Mouse (Mus musculus): ENCODE data around the gene Fmnl2. TPM values are rescaled to one million over a fixed set of nuclear protein-coding genes. Genes with fewer than 3 reads are reported as not detected.

The Fmnl2 gene
- polyA plus RNA-seq, 1 experiment from 2014 or later = 10.2 TPM

DNA sequence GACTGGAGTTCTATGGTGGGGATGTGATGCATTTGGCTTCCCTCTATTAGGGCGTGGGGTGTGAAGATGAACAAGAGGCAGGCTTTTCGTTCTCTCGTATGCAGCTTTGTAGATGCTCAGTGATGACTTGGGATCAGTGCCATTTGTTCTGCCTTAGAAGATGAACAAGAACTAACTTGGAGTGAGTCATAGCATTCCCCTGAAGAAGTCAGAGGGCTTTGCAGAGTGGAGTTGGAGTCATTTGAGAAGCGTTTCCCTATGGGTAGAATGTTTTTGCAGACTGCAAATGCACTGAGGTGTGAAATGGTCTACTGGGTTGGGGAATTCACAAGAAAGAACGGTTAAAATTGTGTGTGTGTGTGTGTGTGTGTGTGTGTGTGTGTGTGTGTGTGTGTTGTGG lies 108.6 kb downstream of the Fmnl2 start:
- H3K9me3 ChIP-seq = no peaks in the 10 kb centered on the region
- no peak for ATAC-seq (replicated peaks)
- no peaks in the 10 kb centered on the region for H3K27me3 ChIP-seq (replicated peaks)
- no peak overlapping the region for H3K9ac ChIP-seq
- H3K4me3 ChIP-seq = no peak overlapping the region
- H3K4me2 ChIP-seq = no peak overlapping the region
- H3K36me3 ChIP-seq (replicated peaks) = no peaks in the 10 kb centered on the region
- peaks cover 18% of the 10 kb centered on the region for H3K4me1 ChIP-seq
- no peak overlapping the region for H3K27ac ChIP-seq
- WGBS = 82% methylated on average over 5 of the region's 5 CpGs

DNA sequence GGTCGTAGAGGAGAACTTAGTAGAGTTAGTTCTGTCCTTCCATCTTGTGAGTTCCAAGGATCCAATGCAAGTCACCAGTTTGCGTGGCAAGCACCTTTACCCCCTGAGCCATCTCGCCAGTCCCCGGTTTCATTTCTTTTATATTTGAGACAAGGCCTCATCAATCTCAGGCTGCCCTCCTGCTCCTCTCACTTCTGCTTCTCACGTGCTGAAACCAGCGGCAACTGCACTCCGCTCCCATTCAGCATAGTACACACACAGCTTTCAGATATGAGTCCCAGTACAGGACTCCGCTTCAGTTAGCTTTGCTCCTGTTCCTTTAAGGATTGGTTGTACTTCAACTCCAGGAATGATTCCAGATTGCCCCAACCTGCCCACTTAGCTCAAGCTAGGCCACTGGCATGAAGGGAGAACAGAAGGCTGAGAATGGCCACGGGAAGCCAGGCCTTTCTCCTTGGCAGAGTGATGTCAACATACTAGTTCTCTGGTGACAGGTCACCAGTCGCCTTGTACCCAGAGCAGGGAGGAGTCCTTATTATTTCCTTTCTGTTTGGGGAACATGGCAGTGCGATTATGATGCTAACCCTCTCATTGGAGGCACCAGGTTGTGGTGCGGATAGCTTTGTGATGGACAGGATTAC lies 109.3 kb downstream of the Fmnl2 start:
- peaks cover 16% of the 10 kb centered on the region for H3K4me1 ChIP-seq
- H3K9ac ChIP-seq = no peak overlapping the region
- ATAC-seq (replicated peaks) = no peak
- no peaks in the 10 kb centered on the region for H3K36me3 ChIP-seq (replicated peaks)
- WGBS = 88% methylated on average over 12 of the region's 12 CpGs
- H3K27me3 ChIP-seq (replicated peaks) = no peaks in the 10 kb centered on the region
- no peaks in the 10 kb centered on the region for H3K9me3 ChIP-seq
- H3K27ac ChIP-seq = no peak overlapping the region
- no peak overlapping the region for H3K4me3 ChIP-seq
- no peak overlapping the region for H3K4me2 ChIP-seq

DNA sequence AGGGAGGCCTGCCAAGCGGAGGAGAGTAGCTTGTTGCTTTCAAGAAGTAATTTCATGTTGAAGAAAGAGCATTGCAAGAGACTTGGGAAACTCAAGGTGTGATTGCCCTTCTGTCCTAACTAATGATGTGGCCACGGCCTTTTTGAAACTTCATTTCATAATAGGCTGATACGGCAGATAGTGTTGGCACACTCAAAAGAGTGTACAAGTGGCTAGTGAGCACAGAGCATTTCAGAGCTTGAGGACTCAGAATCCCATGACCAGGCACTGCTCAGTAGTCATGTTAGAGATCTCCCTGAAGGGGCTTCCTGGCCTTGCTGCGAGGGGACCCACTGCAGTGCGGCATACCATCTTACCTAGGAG lies 109.8 kb downstream of the Fmnl2 start:
- Histone ChIP-seq H3K9ac (no peak overlapping the region), H3K27me3 (replicated peaks) (no peaks in the 10 kb centered on the region), H3K4me2 (no peak overlapping the region), H3K27ac (no peak overlapping the region), H3K36me3 (replicated peaks) (no peaks in the 10 kb centered on the region), H3K9me3 (no peaks in the 10 kb centered on the region), H3K4me3 (no peak overlapping the region), H3K4me1 (peaks cover 16% of the 10 kb centered on the region)
- WGBS = 91% methylated on average over 5 of the region's 5 CpGs
- no peak for ATAC-seq (replicated peaks)

DNA sequence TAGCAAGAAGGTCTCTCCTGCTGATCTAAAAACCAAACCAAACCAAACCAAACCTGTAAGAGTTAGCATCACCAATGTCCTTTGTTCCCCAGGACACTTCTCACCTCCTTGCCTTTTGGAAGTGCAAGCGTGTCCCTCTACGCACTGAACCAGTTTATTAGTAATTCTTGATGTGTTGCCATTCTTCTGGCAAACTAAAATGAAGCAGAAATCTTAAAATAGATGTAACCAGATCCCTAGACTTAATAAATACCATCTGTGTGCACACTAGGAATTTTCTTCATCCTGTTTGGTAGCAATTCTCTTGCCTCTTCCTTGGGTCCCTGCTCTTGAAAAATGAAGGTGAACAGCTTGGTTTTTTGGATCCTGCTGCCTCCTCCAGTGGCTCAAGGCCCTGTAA lies 111.2 kb downstream of the Fmnl2 start:
- H3K27ac ChIP-seq = no peak overlapping the region
- no peaks in the 10 kb centered on the region for H3K27me3 ChIP-seq (replicated peaks)
- 91% methylated on average over 2 of the region's 2 CpGs for WGBS

DNA sequence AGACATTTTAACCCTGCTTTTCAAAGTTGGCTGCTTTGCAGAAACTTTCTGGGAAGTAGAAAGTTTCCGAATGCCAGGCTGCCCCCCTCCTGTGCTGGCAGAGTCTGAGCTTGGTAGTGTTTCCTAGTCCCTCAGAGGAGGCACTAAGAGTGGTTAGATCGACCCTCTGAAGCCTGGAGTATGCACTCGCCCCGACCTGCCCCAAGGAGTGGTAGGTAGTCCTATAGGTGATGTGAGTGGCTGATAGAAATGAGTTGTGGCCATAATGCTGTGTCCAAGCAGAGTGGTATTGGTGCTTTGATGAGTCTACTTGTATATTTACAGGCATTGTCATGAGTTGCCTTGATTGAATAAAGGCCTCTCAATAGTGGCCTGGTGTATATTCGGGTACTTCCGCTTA lies 116.4 kb downstream of the Fmnl2 start:
- WGBS = 87% methylated on average over 6 of the region's 6 CpGs
- no peak for ATAC-seq (replicated peaks)

More for the DNA sequence above, 111.2 kb downstream of the Fmnl2 start:
- Histone ChIP-seq H3K9me3 (no peaks in the 10 kb centered on the region), H3K36me3 (replicated peaks) (no peaks in the 10 kb centered on the region), H3K4me1 (peaks cover 9% of the 10 kb centered on the region), H3K9ac (no peak overlapping the region), H3K4me2 (no peak overlapping the region), H3K4me3 (no peak overlapping the region)
- ATAC-seq (replicated peaks) = no peak

DNA sequence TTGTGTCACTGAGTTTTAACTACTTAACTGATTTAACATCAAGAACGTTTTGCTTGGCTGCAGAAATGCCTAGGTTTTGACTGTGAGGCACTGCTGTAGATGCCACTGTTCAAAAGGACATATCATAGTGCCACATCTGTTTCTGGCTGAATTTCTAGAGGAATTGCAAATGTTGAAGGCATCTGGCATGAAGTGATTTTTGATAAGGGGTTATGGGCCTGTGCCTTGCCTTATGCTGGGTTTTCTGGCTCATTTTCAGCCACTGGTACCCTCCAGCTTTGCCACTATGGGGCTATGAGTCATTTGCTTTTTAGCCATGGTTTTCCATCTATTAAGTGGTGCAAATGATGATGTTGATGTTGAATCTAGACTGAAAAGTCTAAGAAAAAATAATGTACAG lies 117.1 kb downstream of the Fmnl2 start:
- H3K4me1 ChIP-seq = peaks cover 7% of the 10 kb centered on the region
- H3K9me3 ChIP-seq = no peaks in the 10 kb centered on the region
- no peak overlapping the region for H3K9ac ChIP-seq
- H3K4me3 ChIP-seq = no peak overlapping the region
- no peaks in the 10 kb centered on the region for H3K27me3 ChIP-seq (replicated peaks)
- 63% methylated on average over 1 of the region's 1 CpGs for WGBS
- ATAC-seq (replicated peaks) = no peak
- no peak overlapping the region for H3K4me2 ChIP-seq
- no peaks in the 10 kb centered on the region for H3K36me3 ChIP-seq (replicated peaks)
- no peak overlapping the region for H3K27ac ChIP-seq

More for the DNA sequence above, 116.4 kb downstream of the Fmnl2 start:
- Histone ChIP-seq H3K4me2 (no peak overlapping the region), H3K9me3 (no peaks in the 10 kb centered on the region), H3K4me1 (peaks cover 2% of the 10 kb centered on the region; the same call in 1 of the 2 replicates), H3K36me3 (replicated peaks) (no peaks in the 10 kb centered on the region), H3K4me3 (no peak overlapping the region), H3K9ac (no peak overlapping the region), H3K27ac (no peak overlapping the region), H3K27me3 (replicated peaks) (no peaks in the 10 kb centered on the region)

DNA sequence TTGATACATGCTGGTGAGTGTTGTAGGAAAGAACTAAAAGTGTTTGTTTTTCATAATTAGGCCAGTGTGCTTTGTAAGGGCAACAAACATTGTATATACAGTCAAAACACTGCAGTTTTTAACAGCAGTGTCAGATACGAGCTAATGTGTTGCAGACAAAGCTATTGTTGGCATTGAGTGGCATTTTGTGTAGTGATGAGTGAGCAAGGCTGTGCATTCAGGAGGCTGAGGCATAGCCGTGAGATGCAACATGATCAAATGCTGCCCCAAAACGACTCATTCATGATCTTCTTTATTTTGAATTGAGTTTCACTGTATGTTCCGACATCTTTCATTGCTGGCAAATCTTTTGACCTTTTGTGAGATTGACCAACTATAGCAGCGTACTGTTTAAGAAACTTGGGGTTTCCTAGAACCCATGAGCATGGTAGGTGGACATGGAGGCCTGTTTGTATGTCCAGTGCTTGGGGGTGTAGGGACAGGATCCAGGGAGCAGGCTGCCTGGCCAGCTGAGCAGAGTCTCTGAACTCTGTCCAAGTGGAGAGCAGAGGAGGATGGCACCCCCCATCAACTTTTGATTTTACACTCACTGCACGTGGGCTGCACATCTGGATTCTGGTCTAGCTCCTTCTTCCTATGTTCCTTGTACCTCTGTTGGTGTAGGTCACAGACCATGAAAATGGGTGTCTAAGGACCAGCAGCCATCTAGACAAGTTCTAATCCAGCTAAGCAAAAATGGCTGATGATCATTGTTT lies 120.4 kb downstream of the Fmnl2 start:
- H3K9me3 ChIP-seq = no peaks in the 10 kb centered on the region
- H3K4me2 ChIP-seq = no peak overlapping the region
- H3K27ac ChIP-seq = no peak overlapping the region
- no peak overlapping the region for H3K4me3 ChIP-seq
- no peak overlapping the region for H3K9ac ChIP-seq
- no peak for ATAC-seq (replicated peaks)
- no peaks in the 10 kb centered on the region for H3K27me3 ChIP-seq (replicated peaks)
- WGBS = 85% methylated on average over 6 of the region's 6 CpGs
- H3K4me1 ChIP-seq = peaks cover 18% of the 10 kb centered on the region
- H3K36me3 ChIP-seq (replicated peaks) = no peaks in the 10 kb centered on the region

DNA sequence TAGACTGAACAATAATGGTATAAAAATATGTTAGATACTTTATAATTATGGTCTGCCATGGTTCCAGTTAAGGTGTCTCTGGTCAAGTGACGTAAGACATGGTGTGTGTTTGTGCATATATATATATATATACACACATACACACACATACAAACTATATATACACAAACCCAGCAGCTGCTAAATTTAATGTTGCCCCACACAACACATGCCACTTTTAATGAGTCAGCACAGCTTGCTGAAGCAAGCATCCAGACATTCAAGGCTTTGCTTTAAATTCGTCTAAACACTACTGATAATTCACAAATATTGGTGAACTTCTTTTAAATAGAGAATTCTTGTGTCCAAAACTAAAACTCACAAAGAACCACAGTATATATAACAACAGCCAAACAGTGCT lies 121.1 kb downstream of the Fmnl2 start:
- Histone ChIP-seq H3K4me3 (no peak overlapping the region), H3K4me2 (no peak overlapping the region), H3K36me3 (replicated peaks) (no peaks in the 10 kb centered on the region), H3K9me3 (no peaks in the 10 kb centered on the region), H3K27me3 (replicated peaks) (no peaks in the 10 kb centered on the region), H3K9ac (no peak overlapping the region), H3K27ac (no peak overlapping the region), H3K4me1 (peaks cover 18% of the 10 kb centered on the region)
- ATAC-seq (replicated peaks) = no peak
- 89% methylated on average over 2 of the region's 2 CpGs for WGBS

DNA sequence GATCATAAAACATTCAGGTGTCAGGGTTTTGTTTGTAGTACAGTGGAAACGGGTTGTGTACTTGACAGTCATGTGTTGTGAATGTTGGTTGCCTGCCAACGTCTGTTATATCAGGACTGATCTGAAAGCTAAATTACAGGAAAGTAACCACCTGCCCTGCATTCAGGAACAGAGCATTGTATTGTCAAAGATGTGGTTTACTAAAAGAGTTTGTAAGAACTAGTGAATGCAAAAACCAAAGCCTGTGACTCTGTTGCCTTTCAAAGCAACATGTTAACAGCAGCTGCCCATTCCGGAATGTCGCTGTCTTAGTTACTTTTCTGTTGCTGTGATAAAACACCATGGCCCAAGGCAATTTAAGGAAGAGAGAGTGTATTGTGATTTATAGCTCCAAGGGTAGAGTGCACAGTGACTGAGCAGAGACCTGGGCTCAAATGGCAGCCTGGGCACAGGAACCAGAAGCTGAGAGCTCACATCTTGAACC lies 121.7 kb downstream of the Fmnl2 start:
- no peak overlapping the region for H3K9ac ChIP-seq
- no peaks in the 10 kb centered on the region for H3K27me3 ChIP-seq (replicated peaks)
- ATAC-seq (replicated peaks) = no peak
- H3K9me3 ChIP-seq = no peaks in the 10 kb centered on the region
- H3K4me1 ChIP-seq = peaks cover 18% of the 10 kb centered on the region
- H3K4me2 ChIP-seq = no peak overlapping the region
- H3K36me3 ChIP-seq (replicated peaks) = no peaks in the 10 kb centered on the region
- 45% methylated on average over 4 of the region's 4 CpGs for WGBS
- H3K27ac ChIP-seq = 0 out of 2 replicates have a peak overlapping the region, but pooled peaks have one; percentile 34
- H3K4me3 ChIP-seq = no peak overlapping the region

DNA sequence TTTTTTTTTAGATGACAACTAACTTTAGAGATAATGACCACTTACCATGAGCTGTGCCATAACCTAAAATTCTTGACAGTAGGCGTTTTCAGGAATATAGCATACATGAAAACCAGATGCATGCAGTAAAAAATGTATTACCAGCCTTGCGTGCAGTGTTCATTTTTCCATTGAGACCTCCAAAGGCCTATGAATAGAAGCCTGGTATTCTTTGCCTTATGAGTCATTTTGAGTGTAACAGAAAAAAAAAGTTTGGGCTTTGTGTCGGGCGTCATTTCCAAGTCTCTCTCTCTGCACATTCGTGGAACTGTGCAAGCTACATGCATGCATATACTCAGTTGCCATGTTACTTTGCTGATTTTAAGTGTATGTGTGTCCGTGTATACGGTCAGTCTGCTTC lies 123.5 kb downstream of the Fmnl2 start:
- Histone ChIP-seq H3K4me2 (no peak overlapping the region), H3K27ac (no peak overlapping the region), H3K27me3 (replicated peaks) (no peaks in the 10 kb centered on the region), H3K9ac (no peak overlapping the region), H3K9me3 (no peaks in the 10 kb centered on the region), H3K4me1 (peaks cover 29% of the 10 kb centered on the region), H3K4me3 (no peak overlapping the region), H3K36me3 (replicated peaks) (no peaks in the 10 kb centered on the region)
- 88% methylated on average over 7 of the region's 7 CpGs for WGBS
- ATAC-seq (replicated peaks) = no peak

DNA sequence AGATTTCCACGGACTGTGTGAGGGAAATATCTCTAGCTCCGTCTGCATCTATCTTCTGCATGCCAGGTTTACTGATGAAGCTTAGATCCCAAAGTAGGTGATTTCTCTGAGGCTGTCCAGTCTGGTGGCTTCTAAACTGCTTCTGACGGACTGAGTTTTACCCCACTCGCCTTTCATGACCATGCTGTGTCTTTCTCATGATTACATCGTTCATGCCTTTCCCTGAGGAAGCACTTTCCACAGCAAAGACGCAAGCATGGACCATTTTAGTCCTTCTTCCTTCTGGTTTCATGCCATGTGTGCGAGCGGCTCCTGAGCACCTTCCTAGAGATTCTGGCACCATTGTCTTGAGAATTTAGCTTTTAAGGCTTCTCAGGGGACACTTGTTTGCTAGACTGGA lies 123.9 kb downstream of the Fmnl2 start:
- Histone ChIP-seq H3K9me3 (no peaks in the 10 kb centered on the region), H3K27ac (no peak overlapping the region)
- 90% methylated on average over 8 of the region's 8 CpGs for WGBS

DNA sequence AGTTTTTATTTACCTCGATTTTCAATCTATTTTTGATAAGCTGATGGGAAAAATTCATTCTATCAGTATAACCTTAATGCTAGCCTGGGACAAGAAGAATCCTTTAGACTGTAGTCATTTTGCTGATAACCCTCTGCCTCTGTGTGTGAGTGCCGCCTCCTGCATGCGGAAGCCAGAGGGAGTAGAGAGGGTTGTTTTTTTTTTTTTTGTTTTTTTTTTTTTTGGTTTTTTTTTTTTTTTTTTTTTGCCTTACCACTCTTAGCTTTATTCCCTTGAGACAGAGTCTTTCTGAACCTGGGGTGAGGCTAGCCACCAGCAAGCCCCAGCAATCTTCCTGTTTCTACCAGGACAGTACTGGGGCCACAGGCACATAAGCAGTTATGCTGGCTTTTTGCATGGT lies 124.8 kb downstream of the Fmnl2 start:
- H3K4me2 ChIP-seq = no peak overlapping the region
- H3K27me3 ChIP-seq (replicated peaks) = no peaks in the 10 kb centered on the region
- H3K36me3 ChIP-seq (replicated peaks) = no peaks in the 10 kb centered on the region
- no peak overlapping the region for H3K4me3 ChIP-seq
- no peak for ATAC-seq (replicated peaks)
- WGBS = 89% methylated on average over 3 of the region's 3 CpGs
- peaks cover 31% of the 10 kb centered on the region for H3K4me1 ChIP-seq
- H3K9ac ChIP-seq = no peak overlapping the region
- H3K27ac ChIP-seq = no peak overlapping the region
- H3K9me3 ChIP-seq = no peaks in the 10 kb centered on the region

More for the DNA sequence above, 123.9 kb downstream of the Fmnl2 start:
- Histone ChIP-seq H3K4me2 (no peak overlapping the region), H3K27me3 (replicated peaks) (no peaks in the 10 kb centered on the region), H3K4me1 (peaks cover 29% of the 10 kb centered on the region), H3K4me3 (no peak overlapping the region), H3K9ac (no peak overlapping the region), H3K36me3 (replicated peaks) (no peaks in the 10 kb centered on the region)
- no peak for ATAC-seq (replicated peaks)

DNA sequence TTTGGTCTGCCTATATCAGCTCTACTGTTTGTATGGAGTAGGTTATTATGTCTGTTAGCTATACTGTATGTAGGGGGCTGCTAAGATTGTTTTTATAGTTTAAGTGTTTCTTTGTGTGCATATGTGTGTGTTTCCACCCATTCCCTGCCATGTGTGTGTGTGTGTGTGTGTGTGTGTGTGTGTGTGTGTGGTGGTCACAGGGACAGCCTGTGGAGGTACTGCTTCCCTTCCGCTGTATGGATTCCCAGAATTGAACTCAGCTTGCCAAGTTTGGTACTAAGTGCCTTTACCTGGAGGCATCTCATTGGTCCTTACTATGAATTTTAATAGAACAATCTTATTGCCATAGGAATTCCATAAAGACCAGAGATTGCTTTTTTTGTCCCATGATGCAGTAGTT lies 126.9 kb downstream of the Fmnl2 start:
- 80% methylated on average over 1 of the region's 1 CpGs for WGBS
- H3K27ac ChIP-seq = no peak overlapping the region

More for the DNA sequence above, 126.9 kb downstream of the Fmnl2 start:
- no peaks in the 10 kb centered on the region for H3K9me3 ChIP-seq
- H3K27me3 ChIP-seq (replicated peaks) = no peaks in the 10 kb centered on the region
- H3K4me1 ChIP-seq = peaks cover 30% of the 10 kb centered on the region
- H3K4me2 ChIP-seq = no peak overlapping the region
- H3K36me3 ChIP-seq (replicated peaks) = no peaks in the 10 kb centered on the region
- H3K9ac ChIP-seq = no peak overlapping the region
- no peak overlapping the region for H3K4me3 ChIP-seq
- no peak for ATAC-seq (replicated peaks)

Measured in midbrain, embryonic 15.5 days (tissue).